ENCODE assay signal across 8 mouse cellular contexts in the genomic region with DNA sequence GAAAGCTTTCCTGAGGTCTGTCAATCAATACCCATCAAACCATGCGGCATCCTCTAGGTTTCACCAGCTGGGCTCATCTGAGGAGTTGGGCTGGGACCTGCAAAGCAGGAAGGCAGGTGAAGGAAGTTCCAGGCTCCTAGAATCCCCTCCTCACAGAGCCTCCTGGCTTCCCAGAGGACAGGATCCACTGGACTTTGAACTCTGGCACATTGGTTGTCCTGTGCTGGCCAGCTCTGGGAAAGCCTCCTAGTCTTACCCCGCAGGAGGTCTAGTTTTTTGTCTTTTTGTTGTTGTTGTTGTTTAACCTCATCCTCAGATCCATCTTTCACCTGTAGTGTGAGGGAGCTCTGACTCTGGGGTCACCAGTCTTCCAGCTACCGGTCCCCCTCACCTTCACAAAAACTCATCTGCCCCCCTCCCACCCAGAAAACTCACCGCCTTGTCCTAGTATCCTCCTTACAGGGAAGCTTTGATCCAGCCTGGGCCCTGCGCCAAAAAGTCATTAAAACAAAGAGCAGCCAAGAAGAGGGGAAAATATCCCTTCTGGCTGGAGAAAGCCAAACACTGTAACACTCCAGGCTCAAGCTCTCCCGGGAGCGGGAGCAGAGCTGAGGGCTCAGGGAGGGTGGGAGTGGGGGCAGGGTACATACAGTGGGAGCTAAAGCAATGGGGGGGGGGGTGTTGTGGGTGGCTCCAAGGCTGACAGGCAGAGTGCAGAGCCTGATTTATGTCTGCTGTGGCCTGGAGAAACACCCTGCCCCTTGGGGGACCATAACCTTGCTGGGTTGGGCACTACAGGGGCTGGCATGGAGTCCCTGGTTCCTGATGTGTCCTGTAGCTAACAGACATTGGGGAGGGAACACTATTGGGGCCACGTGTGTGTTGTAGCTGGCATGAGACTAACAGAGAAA.
A peak's percentile ranks its signal among the peaks of the same experiment; 100 is the strongest.
DNase-seq lines count a peak whose midpoint lies in the region; ATAC-seq and TF ChIP-seq lines count a peak whose summit lies in the region.

No protein-coding gene starts in this region.

- peaks cover 35% of the 10 kb centered on the region for H3K4me1 ChIP-seq in forebrain, embryonic 10.5 days
- H3K4me1 ChIP-seq in heart, embryonic 14.5 days (ENCODE audit: control insufficient read depth in 2 of 2, insufficient read depth in 2 of 2, low read length in 2 of 2): peaks cover 23 to 27% of the 10 kb centered on the region in 2 experiments
- peaks cover 27% of the 10 kb centered on the region for H3K4me1 ChIP-seq in kidney, embryonic 16.5 days (ENCODE audit: insufficient read depth, low read length)
- H3K4me1 ChIP-seq in lung, embryonic 14.5 days (ENCODE audit: insufficient read depth): peaks cover 25% of the 10 kb centered on the region

- no peak for TF ChIP-seq CTCF in lung, embryonic 14.5 days (IDR thresholded peaks at IDR 0.05; ENCODE audit: low read depth)

- no peak overlapping the region for H3K4me2 ChIP-seq in heart, embryonic 14.5 days (ENCODE audit: low read length)
- H3K4me2 ChIP-seq in kidney, embryonic 16.5 days (replicated peaks; ENCODE audit: low read depth, low read length): no peak overlapping the region
- H3K4me2 ChIP-seq in lung, embryonic 14.5 days: peak overlapping the region; percentile 31; the same call in 1 of the 2 replicates

- no peaks in the 10 kb centered on the region for H3K9me3 ChIP-seq in forebrain, embryonic 10.5 days
- peaks cover 2% of the 10 kb centered on the region; the same call in 1 of the 2 replicates for H3K9me3 ChIP-seq in heart, embryonic 14.5 days (ENCODE audit: control insufficient read depth, low read length)
- H3K9me3 ChIP-seq in kidney, embryonic 16.5 days (ENCODE audit: low read length): peaks cover 2% of the 10 kb centered on the region; the same call in 1 of the 2 replicates
- no peaks in the 10 kb centered on the region for H3K9me3 ChIP-seq in lung, embryonic 14.5 days (ENCODE audit: low read depth, low read length)

- no peaks in the 10 kb centered on the region for H3K36me3 ChIP-seq in forebrain, embryonic 10.5 days (replicated peaks)
- no peaks in the 10 kb centered on the region for H3K36me3 ChIP-seq in heart, embryonic 14.5 days (ENCODE audit: control insufficient read depth, insufficient read depth, low read length)
- no peaks in the 10 kb centered on the region for H3K36me3 ChIP-seq in kidney, embryonic 16.5 days (ENCODE audit: insufficient read depth, low read length)
- no peaks in the 10 kb centered on the region for H3K36me3 ChIP-seq in lung, embryonic 14.5 days (ENCODE audit: insufficient read depth)

- ATAC-seq in heart, embryonic 14.5 days (ENCODE audit: insufficient number of reproducible peaks, insufficient read depth, low FRiP score, low read depth): peak; percentile 63
- ATAC-seq in kidney, embryonic 16.5 days (ENCODE audit: low FRiP score, low TSS enrichment): peak; percentile 85
- peak; percentile 90 for ATAC-seq in lung, embryonic 14.5 days (ENCODE audit: insufficient read depth)

- WGBS in forebrain, embryonic 10.5 days: 48% methylated on average over 8 of the region's 8 CpGs
- WGBS in heart, embryonic 14.5 days: 27% methylated on average over 8 of the region's 8 CpGs
- WGBS in kidney, embryonic 16.5 days: 11% methylated on average over 8 of the region's 8 CpGs
- 14% methylated on average over 8 of the region's 8 CpGs for WGBS in lung, embryonic 14.5 days

- peak overlapping the region; percentile 81 for H3K27ac ChIP-seq in forebrain, embryonic 10.5 days
- H3K27ac ChIP-seq in heart, embryonic 14.5 days (replicated peaks in 1 of 2; ENCODE audit: control insufficient read depth in 1 of 2, insufficient read depth in 1 of 2, low read depth in 2 of 2, low read length in 2 of 2): peak overlapping the region; percentile 66 to 69; a peak in 3 of 4 replicates
- peak overlapping the region; percentile 13 for H3K27ac ChIP-seq in kidney, embryonic 16.5 days (ENCODE audit: low read length)
- peak overlapping the region; percentile 89 for H3K27ac ChIP-seq in lung, embryonic 14.5 days (ENCODE audit: low read depth)

- H3K27me3 ChIP-seq in forebrain, embryonic 10.5 days (ENCODE audit: poor library complexity, severe bottlenecking): no peaks in the 10 kb centered on the region
- H3K27me3 ChIP-seq in heart, embryonic 14.5 days (ENCODE audit: control insufficient read depth, insufficient read depth, low read length): no peaks in the 10 kb centered on the region
- H3K27me3 ChIP-seq in kidney, embryonic 16.5 days (ENCODE audit: insufficient read depth, low read length): no peaks in the 10 kb centered on the region
- H3K27me3 ChIP-seq in lung, embryonic 14.5 days (ENCODE audit: insufficient read depth, low read length): no peaks in the 10 kb centered on the region

- peak overlapping the region; percentile 10; the same call in 1 of the 2 replicates for H3K9ac ChIP-seq in heart, embryonic 14.5 days (ENCODE audit: low read length)
- no peak overlapping the region for H3K9ac ChIP-seq in kidney, embryonic 16.5 days (replicated peaks; ENCODE audit: low read length)
- H3K9ac ChIP-seq in lung, embryonic 14.5 days: no peak overlapping the region

- H3K4me3 ChIP-seq in forebrain, embryonic 10.5 days: no peak overlapping the region
- H3K4me3 ChIP-seq in heart, embryonic 14.5 days (ENCODE audit: control insufficient read depth in 1 of 2, insufficient read depth in 1 of 2, low read depth in 1 of 2, low read length in 2 of 2): no peak overlapping the region
- H3K4me3 ChIP-seq in kidney, embryonic 16.5 days (ENCODE audit: low read length): no peak overlapping the region
- no peak overlapping the region for H3K4me3 ChIP-seq in lung, embryonic 14.5 days (ENCODE audit: low read depth, low read length)

- peak; percentile 71 for DNase-seq in layer of hippocampus, adult 11-12 months (ENCODE audit: low spot score)
- no peak for DNase-seq in layer of hippocampus, postnatal 36 days
- DNase-seq in forebrain, embryonic 10.5 days (ENCODE audit: extremely low spot score, low spot score): no peak
- DNase-seq in lung, embryonic 14.5 days: peak; percentile 97
- peak; percentile 73 to 75 for DNase-seq in right cerebral cortex, adult 2 months (ENCODE audit: low spot score in 2 of 2)
- no peak for DNase-seq in spleen, adult 12 weeks (ENCODE audit: low spot score)

Comparison
In these comparisons a context has a peak if more than half of its experiments do, and no peak if none do; other contexts are left out.
1. DNase-seq: peak in layer of hippocampus, adult 11-12 months (single experiment), lung, embryonic 14.5 days (single experiment) and right cerebral cortex, adult 2 months (2 of 2); none in layer of hippocampus, postnatal 36 days (0 of 2), forebrain, embryonic 10.5 days (single experiment) and spleen, adult 12 weeks (single experiment).
2. H3K27ac ChIP-seq: peak in every context shown above with its lines; median percentile 89 in lung, embryonic 14.5 days; 81 in forebrain, embryonic 10.5 days; 68 in heart, embryonic 14.5 days; 13 in kidney, embryonic 16.5 days.
3. Peak in every context shown above with its lines, with median percentiles within 50 percentile points of each other: ATAC-seq.